Mouse (Mus musculus) testis, adult 2 months (tissue): ENCODE measurements around the gene Zfp775. TPM values are rescaled to one million over a fixed set of nuclear protein-coding genes. Genes with fewer than 3 reads are reported as not detected.
"Not testable (repeated sequence)": the region's sequence is repeated elsewhere in the genome, so short reads cannot be mapped to it uniquely, and the experiment has no call there.

Experiments used
- H3K27ac ChIP-seq: fragments of 200-500 bp; 2 replicates; pipeline ENCODE4 v1.5.1; 2012; ENCODE audit warnings: low read depth, low read length; ENCODE audit not compliant: control insufficient read depth, insufficient read depth
- H3K27me3 ChIP-seq: fragments of 200-500 bp; 2 replicates; pipeline ENCODE4 v1.6.1; 2012; ENCODE audit warnings: mild to moderate bottlenecking, low read length, moderate library complexity; ENCODE audit not compliant: control insufficient read depth, insufficient read depth
- H3K36me3 ChIP-seq: fragments of 200-500 bp; 2 replicates; pipeline ENCODE4 v1.6.1; 2012; ENCODE audit warnings: mild to moderate bottlenecking, low read length; ENCODE audit not compliant: control insufficient read depth, insufficient read depth
- H3K4me1 ChIP-seq: fragments of 200-500 bp; 2 replicates; pipeline ENCODE4 v1.6.1; 2012; ENCODE audit warnings: low read length; ENCODE audit not compliant: control insufficient read depth, insufficient read depth
- H3K4me3 ChIP-seq: fragments of 200-500 bp; 2 replicates; pipeline ENCODE4 v1.5.1; 2012; ENCODE audit warnings: low read depth, mild to moderate bottlenecking, low read length, moderate library complexity, mixed read lengths; ENCODE audit not compliant: control insufficient read depth
- CTCF ChIP-seq: fragments of 200-500 bp; IDR thresholded peaks from 2 replicates; pipeline ENCODE4 v1.5.1; 2012; ENCODE audit warnings: low read depth, mild to moderate bottlenecking, inconsistent platforms, low read length, moderate library complexity; ENCODE audit not compliant: control insufficient read depth, insufficient read depth, insufficient replicate concordance
- POLR2A ChIP-seq: fragments of 200-500 bp; IDR thresholded peaks from 2 replicates; pipeline ENCODE4 v1.6.1; 2012; ENCODE audit warnings: low read depth, mild to moderate bottlenecking, inconsistent platforms, low read length, moderate library complexity; ENCODE audit not compliant: control insufficient read depth
- polyA plus RNA-seq: library from polyadenylated mRNA; depleted of rRNA; stranded (reverse); fragments of >200 nt; gene quantifications from 2 replicates; pipeline ENCODE4 v1.2.3, GENCODE M21; 2012

The Zfp775 gene
- polyA plus RNA-seq, 1 experiment = 1.8 TPM

GRCm38 (mm10) chr6:48602080-48602741 lies 348 bp downstream of the Zfp775 start:
- H3K4me1 ChIP-seq = peaks cover 10% of the 10 kb centered on the region
- H3K4me3 ChIP-seq = peak overlapping the region; percentile 77
- H3K27ac ChIP-seq = peak overlapping the region; percentile 70
- H3K27me3 ChIP-seq = no peaks in the 10 kb centered on the region
- TF ChIP-seq CTCF (no peak), POLR2A (no peak)
- H3K36me3 ChIP-seq = no peaks in the 10 kb centered on the region

DNA sequence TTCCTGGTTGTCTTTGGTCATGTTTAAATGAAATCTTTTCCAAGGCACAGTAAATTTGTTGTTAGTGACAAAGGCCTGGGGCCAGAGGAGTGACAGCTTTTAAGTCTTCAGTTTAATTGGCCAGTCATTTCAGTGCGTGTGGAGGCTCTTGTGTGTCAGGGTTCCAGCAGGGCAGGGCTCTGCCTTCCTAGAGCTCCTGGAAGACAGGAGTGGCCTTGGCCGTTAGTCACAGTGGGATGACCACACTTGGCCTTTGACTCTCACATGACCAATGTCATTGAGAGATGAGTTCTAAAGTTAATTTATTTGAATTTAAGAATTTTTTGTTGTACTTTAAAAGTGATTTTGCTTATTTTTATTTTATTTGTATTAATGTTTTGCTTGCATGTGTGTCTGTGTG lies 6.3 kb downstream of the Zfp775 start:
- H3K4me1 ChIP-seq = no peaks in the 10 kb centered on the region
- no peak overlapping the region for H3K27ac ChIP-seq
- H3K4me3 ChIP-seq = no peak overlapping the region
- no peaks in the 10 kb centered on the region for H3K27me3 ChIP-seq
- H3K36me3 ChIP-seq = no peaks in the 10 kb centered on the region
- TF ChIP-seq CTCF (no peak), POLR2A (no peak)

- no peak for TF ChIP-seq POLR2A
- Histone ChIP-seq H3K4me3 (no peak overlapping the region), H3K27me3 (no peaks in the 10 kb centered on the region), H3K4me1 (no peaks in the 10 kb centered on the region), H3K36me3 (no peaks in the 10 kb centered on the region), H3K27ac (no peak overlapping the region)
Measured at GRCm38 (mm10) chr6:48609512-48609911, 7.6 kb downstream of the Zfp775 start.

GRCm38 (mm10) chr6:48610657-48611056 lies 8.8 kb downstream of the Zfp775 start:
- Histone ChIP-seq H3K27me3 (no peaks in the 10 kb centered on the region), H3K36me3 (no peaks in the 10 kb centered on the region), H3K4me1 (no peaks in the 10 kb centered on the region), H3K4me3 (no peak overlapping the region), H3K27ac (no peak overlapping the region)
- TF ChIP-seq CTCF (no peak), POLR2A (no peak)

DNA sequence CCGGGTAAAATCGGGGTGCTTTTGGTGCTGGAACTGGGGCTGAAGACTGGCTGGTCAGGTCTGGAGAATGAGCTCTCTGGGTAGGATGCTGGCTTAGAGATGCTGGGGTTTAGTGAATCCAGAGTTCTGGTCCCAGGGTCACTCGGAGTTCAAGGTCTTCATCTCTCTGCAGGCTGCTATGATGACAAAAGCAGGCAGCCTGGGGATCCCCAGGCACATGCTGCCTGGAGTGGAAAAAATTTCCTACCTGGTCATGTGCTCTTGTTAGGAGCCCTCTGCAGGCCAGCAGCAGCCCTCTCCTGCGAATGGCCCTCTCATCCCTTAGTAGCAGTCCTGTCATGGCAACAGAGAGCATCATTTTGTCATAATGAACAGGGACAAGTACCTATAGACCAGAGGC lies 11.6 kb downstream of the Zfp775 start:
- Histone ChIP-seq H3K4me1 (no peaks in the 10 kb centered on the region), H3K4me3 (peak overlapping the region; percentile 82), H3K27me3 (no peaks in the 10 kb centered on the region), H3K36me3 (no peaks in the 10 kb centered on the region), H3K27ac (no peak overlapping the region)
- no peak for TF ChIP-seq CTCF
- no peak for TF ChIP-seq POLR2A

DNA sequence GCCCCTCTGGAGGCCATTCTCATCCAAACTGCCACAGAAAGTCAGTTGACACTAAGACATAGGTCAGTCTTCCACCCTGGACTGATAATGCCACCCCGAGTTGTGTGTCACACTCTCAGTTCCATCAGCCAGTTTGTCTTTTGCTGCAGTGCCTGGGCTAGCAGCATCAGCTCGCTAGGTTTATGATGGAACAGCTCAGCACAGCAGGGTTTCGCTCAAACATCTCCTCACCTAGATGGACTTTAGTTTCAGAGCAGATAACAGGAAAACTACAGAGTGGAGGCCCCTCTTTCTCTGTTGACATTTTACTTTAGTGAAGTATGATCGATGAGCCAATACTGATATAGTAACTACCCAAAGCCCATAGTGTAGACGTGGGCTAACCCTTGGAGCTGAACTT lies 12.9 kb downstream of the Zfp775 start:
- H3K4me3 ChIP-seq = peak overlapping the region; percentile 2; the same call in 1 of the 2 replicates
- H3K36me3 ChIP-seq = no peaks in the 10 kb centered on the region
- TF ChIP-seq CTCF (no peak), POLR2A (no peak)
- peaks cover 6% of the 10 kb centered on the region; the same call in 1 of the 2 replicates for H3K4me1 ChIP-seq
- no peaks in the 10 kb centered on the region for H3K27me3 ChIP-seq
- no peak overlapping the region for H3K27ac ChIP-seq

DNA sequence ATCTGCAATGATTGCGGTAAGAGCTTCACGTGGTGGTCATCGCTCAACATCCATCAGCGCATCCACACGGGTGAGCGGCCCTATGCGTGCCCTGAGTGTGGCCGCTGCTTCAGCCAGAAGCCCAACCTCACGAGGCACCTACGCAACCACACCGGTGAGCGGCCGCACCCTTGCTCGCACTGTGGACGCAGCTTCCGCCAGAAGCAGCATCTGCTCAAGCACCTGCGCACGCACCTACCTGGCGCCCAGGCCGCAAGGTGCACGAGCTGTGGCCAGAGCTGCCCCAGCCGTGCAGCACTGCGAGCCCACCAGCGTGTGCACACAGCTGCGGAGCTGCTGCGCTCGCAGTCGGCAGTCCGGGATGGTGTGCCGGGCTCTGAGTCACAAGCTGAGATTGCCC lies 18.2 kb downstream of the Zfp775 start:
- no peak for TF ChIP-seq CTCF
- 0 out of 2 replicates have a peak, but pooled peaks have one; percentile 6 for TF ChIP-seq POLR2A
- Histone ChIP-seq H3K27ac (no peak overlapping the region), H3K4me3 (peak overlapping the region; percentile 8), H3K4me1 (peaks cover 15% of the 10 kb centered on the region), H3K36me3 (no peaks in the 10 kb centered on the region), H3K27me3 (no peaks in the 10 kb centered on the region)

DNA sequence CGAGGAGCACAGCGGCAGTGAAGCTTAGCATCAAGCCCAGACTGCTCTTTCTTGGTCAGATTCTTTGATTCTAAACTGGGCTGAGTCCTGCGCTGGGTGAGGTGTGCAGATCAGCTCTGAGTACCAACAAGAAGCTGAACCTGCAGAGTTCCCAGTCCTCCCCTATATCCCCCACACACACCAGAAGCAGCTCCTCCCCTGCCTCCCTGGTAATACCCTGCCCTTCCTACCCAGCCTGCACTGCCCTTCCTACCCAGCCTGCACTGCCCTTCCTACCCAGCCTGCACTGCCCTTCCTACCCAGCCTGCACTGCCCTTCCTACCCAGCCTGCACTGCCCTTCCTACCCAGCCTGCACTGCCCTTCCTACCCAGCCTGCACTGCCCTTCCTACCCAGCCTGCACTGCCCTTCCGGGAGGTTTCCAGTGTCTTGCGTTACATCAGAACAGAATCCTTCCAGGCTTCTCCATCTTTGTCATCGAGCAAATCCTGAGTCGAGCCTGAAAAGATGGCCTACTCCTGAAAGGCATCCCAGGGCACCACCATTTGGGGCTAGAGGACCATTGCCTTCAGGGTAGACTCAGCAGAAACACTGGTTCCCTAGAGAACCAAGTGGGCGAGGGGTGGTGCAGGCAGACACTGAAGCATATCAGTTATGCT lies 20.5 kb downstream of the Zfp775 start:
- H3K27ac ChIP-seq, H3K36me3 ChIP-seq, H3K27me3 ChIP-seq, H3K4me3 ChIP-seq: not testable (repeated sequence)
- H3K4me1 ChIP-seq = peaks cover 15% of the 10 kb centered on the region
